Mouse (Mus musculus): Measurements from ENCODE around the gene Hdac9.

GRCm38 (mm10) chr12:34165674-34166073 is 751.2 kb downstream of the Hdac9 start:
- TF ChIP-seq POLR2A (IDR thresholded peaks at IDR 0.05; ENCODE audit: borderline replicate concordance, control insufficient read depth, low read depth, low read length) (no peak), CTCF (IDR thresholded peaks at IDR 0.05; ENCODE audit: control insufficient read depth, insufficient read depth, low read length) (no peak)
